Mouse (Mus musculus): ENCODE results near the gene Atp5h.

Atp5h gene

DNA sequence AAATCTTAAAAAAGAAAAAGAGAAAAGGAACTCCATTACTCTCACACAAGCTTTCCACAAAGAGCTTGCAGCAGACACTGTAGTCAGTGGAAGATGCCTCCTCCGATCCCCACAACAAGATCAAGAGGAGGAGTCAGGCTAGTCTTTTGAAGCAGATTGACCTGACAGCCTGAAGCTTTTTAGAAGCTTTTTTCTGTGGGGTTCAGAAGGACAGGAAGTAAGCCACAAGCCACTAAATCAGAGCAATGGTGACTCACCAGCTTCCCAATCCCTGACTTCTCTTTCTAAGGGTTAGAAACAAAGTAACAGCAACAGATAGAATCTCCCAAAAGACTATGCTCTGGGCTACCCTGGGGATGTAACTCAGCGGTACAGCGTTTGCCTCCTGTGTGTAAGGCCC is 19.6 kb upstream of the Atp5h start:
- in situ Hi-C loops (cut with MboI, MseI), result no loop called here

DNA sequence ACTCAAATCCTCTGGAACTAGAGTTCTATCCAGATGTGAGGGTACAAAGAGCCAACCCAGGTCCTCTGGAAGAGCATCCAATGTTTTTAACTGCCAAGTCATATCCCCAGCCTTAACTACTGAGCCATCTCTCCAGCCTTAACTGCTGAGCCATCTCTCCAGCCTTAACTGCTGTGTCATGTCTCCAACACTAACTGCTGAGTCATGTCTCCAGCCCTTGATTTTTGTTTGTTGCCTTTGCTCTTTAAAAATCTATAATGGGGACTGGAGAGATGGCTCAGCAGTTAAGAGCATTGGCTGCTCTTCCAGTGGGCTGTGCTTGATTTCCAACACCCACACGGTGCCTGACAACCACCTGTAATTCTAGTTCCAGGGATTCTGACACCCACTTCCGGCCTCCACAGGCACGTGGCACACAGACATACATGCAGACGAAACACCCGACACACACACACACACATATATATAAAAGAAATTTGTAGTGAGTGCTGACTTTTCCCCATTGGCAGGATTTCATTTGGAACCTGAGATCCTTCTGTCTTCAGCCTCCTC is 17.9 kb upstream of the Atp5h start:
- in situ Hi-C loops (cut with MboI, MseI), result no loop called here

DNA sequence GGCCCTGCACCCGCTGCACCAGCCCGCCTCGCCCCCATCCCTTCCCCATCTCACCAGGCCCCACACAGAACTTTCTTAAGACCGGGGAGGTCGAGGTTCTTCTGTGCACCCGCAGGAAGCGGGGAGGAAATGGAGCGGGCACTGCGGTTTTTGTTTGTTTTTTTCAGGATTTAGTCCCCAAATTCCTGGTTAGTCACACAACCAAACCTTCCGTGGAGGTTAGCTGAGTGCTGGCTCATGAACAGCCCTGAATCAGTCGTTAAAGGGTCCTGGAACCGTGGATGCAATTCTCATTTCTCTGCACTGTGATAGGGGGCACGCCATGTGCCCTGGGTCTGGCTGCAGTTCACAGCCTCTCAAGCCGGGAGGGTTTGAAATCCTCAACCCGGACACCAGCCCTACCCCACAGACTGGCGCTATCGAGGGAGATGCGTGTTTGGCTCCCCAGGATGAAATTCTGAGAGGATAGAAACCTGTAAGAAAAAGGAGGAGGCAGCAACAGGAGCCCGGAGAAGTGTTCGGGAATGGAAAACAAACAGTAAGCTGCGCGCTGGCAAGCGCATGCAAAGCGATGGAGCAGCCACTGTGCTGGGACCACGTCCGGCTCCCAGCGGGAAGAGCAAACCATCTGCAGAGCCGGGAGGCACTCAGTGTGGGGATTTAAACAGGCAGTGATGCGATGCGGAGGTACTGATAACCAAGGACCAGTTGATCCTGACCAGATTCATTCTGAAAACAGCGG is 16.0 kb upstream of the Atp5h start:
- in situ Hi-C loops (cut with MboI, MseI), result no loop called here

GRCm38 (mm10) chr11:115433342-115433741 is 13.6 kb upstream of the Atp5h start:
- in situ Hi-C loops (cut with MboI, MseI), result loop anchor here (5.0 kb wide), 1 partner anchor 39 kb away; no protein-coding TSS in a partner anchor

DNA sequence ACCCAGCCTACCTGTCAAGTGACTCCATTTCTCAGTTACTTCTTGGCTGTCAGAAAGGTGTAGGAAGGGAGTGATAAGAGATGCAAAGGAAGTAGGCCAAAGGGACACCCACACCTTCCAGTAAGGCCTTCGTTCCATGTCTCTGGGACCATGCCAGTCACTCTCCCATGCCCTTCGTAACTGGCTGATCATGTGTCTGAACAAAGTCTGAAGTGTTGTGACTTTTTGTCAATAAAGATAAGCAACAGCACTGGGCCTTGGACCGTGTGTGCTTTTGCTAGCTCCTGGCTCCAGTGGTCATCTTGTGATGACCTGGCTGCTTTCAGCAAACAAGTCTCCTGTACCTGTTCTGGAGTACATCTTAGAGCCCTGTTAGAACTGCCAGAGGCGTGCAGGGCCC is 13.1 kb upstream of the Atp5h start:
- in situ Hi-C loops (cut with MboI, MseI), result loop anchor here (5.0 kb wide), 1 partner anchor 39 kb away; no protein-coding TSS in a partner anchor

DNA sequence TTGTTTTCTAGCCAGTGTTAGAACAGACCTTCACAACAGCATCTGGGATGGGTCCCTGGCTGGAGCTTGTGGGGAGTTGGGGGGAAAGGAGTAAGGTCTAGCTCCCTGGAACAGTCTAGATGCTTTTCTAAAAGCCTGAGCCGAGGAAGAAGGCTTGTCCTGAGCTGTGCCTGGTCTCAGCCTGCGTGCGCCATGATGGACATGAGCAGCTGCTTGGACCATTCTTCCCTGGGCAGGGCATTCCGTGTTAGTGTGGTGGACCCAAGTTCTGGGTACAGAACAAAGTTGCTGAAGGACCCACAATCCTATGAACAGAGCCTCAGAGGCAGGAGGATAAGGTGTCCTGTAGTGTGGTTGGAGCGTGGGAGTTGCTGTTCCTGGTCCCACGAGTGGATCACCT is 10.8 kb upstream of the Atp5h start:
- in situ Hi-C loops (cut with MboI, MseI), result loop anchor here (5.0 kb wide), 1 partner anchor 42 kb away; no protein-coding TSS in a partner anchor

DNA sequence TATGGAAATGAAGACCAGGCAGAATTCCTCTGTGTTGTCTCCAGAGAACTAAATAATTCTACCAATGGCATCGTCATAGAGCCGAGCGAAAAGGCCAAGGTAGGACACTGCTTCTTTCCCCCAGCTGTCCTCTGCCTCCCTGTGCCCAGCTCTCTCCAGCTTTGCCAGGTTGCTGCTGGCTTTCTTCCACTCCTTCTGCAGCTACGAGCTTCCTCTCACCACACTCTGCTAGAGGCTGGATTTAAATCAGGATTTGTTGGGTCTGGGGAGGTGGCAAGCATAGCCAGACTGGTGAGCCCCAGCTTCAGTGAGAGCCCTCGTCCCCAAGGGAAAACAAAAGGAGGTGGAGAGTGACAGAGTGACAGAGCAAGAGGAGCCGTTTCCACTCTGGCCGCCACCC is 9.5 kb upstream of the Atp5h start:
- in situ Hi-C loops (cut with MboI, MseI), result no loop called here

GRCm38 (mm10) chr11:115427482-115428331 is 7.9 kb upstream of the Atp5h start:
- in situ Hi-C loops (cut with MboI, MseI), result no loop called here

DNA sequence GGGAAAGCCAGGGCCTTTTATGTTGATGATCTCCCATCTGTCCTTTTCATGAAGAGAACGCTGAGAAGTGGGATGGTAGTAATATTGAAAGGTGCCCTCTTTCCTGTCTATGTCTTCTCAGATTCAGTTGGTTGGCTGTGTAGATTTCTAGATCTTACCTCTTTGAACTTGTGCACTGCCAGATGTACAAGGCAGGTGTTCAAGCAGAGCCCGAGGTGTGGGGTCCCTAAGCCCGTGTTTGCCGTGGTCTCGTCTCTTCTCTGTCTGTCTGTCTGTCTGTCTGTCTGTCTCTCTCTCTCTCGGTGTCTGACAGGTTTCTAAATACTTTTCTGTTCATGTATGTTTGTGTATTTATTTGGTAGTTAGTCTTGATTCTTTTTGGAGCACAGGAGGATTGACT is 5.9 kb upstream of the Atp5h start:
- in situ Hi-C loops (cut with MboI, MseI), result no loop called here

- in situ Hi-C loops (cut with MboI, MseI), result no loop called here
These were observed 4.9 kb upstream of the Atp5h start for GRCm38 (mm10) chr11:115424666-115425065.

- in situ Hi-C loops (cut with MboI, MseI), result no loop called here
These were observed 3.3 kb upstream of the Atp5h start for GRCm38 (mm10) chr11:115423091-115423490.

DNA sequence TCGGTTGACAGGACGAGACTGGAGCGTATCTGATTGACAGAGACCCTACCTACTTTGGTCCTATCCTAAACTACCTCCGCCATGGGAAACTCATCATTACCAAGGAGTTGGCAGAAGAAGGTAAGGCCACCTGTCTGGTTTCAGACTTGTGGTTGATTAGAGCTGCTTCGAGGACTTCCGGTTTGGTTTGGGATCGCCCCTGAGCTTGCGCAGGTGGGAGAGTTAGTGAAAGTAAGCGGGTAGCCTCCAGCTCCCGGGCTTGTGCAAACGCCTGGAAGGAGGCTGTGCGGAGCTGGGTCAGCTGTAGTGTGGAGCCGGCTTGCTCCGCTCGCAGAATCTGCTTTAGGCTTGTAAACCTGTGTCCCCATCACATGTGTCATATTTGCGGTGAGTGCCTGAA is 2.2 kb upstream of the Atp5h start:
- in situ Hi-C loops (cut with MboI, MseI), result no loop called here

- in situ Hi-C loops (cut with MboI, MseI), result no loop called here
These were observed 1.6 kb upstream of the Atp5h start for GRCm38 (mm10) chr11:115421328-115421727.

DNA sequence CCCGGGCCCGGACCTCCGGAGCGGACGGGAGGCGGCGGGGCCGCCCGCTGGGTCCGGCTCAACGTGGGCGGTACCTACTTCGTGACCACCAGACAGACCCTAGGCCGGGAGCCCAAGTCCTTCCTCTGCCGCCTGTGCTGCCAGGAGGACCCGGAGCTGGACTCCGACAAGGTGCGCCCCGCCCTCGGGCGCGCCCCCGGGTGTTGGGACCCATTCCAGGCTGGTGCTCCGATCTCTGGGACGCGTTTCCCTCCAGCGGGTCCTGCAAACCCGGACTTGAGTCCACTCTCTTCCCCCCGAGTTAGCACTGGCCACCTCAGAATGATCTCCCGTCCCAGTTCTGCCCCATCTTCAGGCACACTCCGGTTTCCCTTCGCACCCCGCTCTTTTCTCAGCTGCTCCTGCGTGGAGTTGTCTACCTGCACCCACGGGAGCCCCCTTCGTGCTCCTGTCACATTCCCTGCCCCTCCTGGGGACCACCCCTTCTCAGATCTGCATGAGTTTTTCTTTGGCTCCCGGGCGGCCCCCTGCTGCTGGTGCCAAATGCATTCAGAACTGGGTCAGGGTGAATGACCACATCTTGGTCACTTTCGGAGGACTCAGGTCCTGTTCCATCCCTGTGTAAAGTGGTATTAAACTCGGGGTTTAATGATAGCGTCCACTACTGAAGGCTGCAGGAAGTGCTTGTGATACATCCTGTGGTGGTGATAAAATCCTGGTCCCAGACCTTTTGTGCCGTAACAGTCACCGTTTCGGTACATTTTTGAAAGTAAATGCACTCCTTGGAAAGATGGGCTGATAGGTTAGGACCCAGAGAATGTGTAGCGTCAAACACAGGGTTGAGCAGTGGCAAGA is 801 bp upstream of the Atp5h start:
- in situ Hi-C loops (cut with MboI, MseI), result no loop called here

DNA sequence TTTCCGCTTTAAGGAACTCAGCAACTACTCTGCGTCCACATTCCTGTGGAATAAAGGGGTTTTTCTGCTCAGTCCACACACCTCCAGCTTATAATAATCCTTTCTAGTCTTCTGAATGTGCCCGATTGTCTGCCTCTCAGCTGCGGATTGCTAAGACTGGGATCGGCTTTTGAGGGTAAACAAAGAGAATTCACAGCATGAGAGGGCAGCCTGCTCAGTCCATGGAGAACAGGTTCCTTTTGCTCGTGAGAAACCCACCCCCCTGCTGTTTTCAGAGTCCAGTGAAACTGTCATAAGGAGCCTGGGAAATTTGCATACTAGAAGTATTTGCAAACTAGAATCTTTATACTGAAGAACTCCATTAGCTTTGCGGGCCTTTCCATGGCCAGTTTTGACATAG is 10.2 kb downstream of the Atp5h start:
- in situ Hi-C loops (cut with MboI, MseI), result loop anchor here (10.0 kb wide), 1 partner anchor 735 kb away; the partner anchor contains the start of gene Ttyh2

- in situ Hi-C loops (cut with MboI, MseI), result loop anchor here (10.0 kb wide), 1 partner anchor 734 kb away; the partner anchor contains the start of gene Ttyh2
These were observed 11.4 kb downstream of the Atp5h start for GRCm38 (mm10) chr11:115408266-115408920.

DNA sequence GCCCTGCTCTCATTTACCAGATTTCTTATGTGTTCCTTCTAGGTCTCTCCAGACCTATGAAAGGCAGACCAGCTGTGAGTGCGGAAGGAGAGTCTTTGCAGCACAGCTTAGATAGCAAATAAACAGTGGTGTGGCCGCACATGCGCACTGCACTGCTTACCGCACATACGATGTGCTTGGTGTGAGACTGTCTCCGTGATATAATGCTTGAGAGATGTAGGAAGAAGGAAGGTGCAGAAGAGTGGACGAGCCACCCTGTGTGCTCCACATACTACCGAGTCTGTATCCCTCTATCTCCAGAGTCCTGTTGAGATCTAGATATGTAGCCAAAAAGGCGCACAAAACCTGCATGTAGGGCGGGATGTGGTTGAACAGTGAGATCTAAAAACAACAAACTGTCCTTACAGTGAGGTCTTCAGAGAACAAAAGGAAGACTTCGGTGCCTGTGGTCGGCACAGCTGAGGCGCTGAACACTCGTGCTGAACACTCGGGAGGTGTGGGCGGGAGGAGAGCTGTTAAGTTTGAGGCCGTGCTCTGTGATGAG is 12.8 kb downstream of the Atp5h start:
- in situ Hi-C loops (cut with MboI, MseI), result loop anchor here (10.0 kb wide), 1 partner anchor 732 kb away; the partner anchor contains the start of gene Ttyh2

GRCm38 (mm10) chr11:115405723-115406122 is 14.0 kb downstream of the Atp5h start:
- in situ Hi-C loops (cut with MboI, MseI), result loop anchor here (10.0 kb wide), 1 partner anchor 731 kb away; the partner anchor contains the start of gene Ttyh2

- in situ Hi-C loops (cut with MboI, MseI), result loop anchor here (10.0 kb wide), 1 partner anchor 729 kb away; the partner anchor contains the start of gene Ttyh2
These were observed 16.2 kb downstream of the Atp5h start, which contains the start of gene Mrpl58 for GRCm38 (mm10) chr11:115403338-115404124. Gene Mrpl58, plus strand, starts transcription at chr11:115403752.
